Mouse (Mus musculus): ENCODE measurements around the gene Sema3e.

Gene Sema3e

DNA sequence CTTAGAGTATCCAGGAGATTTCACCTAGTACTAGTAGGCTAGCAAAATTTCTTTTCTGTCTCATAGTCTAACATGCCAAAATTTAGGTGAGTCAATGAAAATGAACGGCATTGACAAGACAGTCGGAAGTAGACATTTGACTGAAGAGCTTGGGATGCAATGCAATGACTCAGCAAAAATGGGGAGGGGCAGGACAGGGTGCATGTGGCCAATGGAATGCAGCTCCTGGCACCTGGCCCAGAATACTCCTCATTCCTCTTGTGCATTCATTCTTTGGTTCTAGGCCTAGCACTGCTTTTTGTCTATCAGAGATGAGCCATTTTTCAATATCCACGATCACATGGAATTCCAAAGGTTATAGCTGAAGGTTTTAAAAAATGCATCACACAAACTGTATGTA is 48.1 kb downstream of the Sema3e start:
- no peak for DNase-seq (ENCODE audit: low read depth, low spot score)

DNA sequence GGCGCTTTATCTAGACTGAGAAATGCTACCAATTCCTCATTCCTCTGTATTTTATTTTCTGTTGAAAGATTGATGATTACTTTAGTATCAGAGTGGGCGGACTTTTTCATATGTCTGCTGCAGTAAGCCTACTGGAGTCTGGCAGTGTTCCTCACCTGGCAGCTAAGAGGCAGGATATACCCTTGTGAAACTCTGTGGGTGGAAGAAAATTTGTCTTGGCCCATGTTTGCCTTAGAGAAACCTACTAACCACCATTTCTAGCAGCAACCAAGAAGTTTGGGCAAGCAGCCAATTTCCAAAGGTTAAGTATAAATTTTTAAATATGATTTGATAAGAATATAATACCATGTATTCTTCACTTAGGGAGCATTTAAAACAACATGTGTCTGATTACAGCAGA is 63.0 kb downstream of the Sema3e start:
- DNase-seq (ENCODE audit: low read depth, low spot score) = no peak

DNA sequence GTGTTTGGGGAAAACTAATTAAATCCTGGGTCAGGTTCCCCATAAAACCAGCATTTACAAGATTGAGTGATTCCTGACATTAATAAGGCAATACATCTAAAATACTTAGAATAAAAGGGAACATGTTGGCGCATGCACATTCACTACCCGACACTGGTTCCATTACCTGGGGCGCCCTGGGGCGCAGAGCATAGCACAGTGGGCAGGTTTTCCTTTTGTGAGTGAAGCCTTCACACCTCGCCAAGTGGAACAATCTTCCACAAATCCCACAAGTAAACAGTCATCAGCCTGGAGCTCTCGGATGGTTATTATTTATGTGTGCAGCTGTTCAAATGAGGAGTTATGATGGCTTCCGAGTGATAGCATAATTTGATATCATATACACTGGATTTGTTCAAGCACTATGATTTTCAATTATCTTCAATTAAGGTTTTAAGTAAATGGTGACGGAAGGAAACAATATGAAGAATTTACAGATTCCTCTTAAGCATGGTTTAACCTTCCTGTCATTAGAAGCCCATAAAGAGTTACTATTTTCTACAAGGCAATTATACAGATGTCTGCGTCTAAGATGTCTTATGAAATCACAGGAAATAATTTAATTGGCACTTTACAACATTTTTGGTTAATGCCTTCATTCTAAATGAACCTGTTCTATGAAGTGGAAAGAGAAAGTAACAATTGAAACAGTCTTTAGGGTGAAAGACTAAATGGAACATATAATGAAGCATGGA is 65.0 kb downstream of the Sema3e start:
- DNase-seq (ENCODE audit: low read depth, low spot score) = no peak

DNA sequence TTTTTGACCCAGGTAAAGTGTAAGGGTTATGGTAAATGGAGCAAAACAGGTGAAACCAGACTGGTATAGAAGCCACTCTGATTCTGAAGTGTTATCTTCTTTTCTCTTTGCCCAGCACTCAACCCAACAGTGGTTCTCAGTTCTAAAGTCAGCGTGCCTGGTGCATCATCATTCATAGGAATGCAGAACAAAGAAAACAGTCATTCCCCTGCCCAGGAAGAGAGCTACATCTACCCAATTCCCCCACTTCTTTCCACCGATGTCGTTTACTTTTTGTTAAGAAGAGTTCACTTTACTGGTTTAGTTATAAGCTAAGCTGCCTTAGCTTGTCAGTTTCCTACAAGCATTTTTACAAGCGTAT is 65.5 kb downstream of the Sema3e start:
- no peak for DNase-seq (ENCODE audit: low read depth, low spot score)

DNA sequence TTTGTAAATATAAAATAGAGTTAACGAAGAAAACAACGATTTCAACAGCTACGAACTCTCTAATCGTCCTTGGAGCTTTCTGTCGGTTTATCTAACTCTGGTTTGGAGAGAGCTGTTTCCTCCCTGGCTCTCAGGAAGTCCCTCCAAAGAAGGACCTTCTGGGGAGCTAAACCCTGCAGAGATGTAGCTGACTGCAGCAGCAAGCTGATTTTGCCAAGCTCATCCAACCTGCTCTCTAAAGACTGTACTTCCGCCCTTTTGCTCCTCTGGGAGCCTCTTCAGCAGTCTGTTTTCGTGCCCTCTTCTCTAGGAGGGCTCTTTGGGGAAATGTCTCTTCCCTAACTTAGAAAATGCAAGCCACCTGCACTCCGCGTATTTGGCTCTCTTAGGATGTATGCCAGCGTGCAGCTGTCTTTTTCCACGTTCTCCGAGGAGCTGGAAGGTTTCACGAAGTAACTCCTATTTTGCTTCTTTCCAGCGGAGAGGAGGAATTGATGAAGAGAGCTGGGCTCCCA is 67.2 kb downstream of the Sema3e start:
- no peak for DNase-seq (ENCODE audit: low read depth, low spot score)

DNA sequence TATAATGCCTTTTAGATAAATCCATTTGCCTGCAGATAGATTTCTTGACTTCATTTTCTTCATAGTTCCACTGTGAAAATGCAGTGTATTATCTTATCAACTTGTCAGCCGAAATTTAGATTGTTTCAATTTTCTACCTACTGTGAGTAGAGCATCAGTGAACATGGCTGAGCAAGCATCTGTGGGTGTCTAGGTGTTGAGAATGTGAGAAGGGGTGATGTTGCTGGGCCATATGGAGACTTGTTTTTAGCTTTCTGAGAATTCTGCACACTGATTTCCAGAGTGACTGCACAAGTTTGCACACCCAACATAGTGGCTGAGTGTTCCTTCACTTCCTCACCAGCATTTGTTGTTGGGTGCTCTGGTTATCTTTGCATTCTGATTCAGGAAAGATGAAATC is 71.1 kb downstream of the Sema3e start:
- no peak for DNase-seq (ENCODE audit: low read depth, low spot score)

DNA sequence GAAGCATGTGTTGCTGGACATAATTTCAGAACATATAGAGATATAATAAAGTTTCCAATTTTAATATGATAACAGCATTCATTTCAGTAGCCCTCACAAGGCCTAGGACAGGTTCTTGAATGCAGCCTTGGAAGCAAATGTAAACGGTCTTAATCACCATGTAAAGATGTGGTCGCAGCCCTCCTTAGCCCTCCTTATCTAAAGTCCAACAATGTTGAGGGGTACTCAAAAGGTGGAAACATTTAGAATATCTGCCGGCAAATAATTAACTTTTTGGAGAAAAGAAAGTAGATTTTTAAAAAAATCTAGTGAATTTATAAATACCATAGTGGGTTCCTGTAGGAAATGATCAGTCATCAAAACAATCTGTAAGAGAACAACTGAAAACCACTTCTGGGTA is 73.6 kb downstream of the Sema3e start:
- no peak for DNase-seq (ENCODE audit: low read depth, low spot score)

DNA sequence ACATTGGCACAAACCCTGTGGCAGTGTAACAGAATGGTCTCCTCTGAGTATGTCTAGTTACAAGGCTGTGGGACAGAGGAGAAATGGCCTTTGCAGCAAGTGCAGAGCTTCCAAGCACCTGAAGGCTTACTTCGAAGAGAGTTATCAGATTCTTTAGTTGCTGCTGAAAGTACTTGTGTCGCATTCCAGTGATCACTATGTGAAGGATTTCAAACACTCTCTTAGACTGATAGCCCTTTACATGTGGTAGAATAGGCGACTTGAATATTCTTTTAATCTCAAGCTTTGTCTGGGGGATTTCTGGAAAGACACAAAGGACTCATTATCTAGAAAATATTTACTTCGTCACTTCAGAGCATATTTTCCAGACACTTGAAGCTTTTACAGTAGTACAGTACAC is 82.3 kb downstream of the Sema3e start:
- no peak for DNase-seq (ENCODE audit: low read depth, low spot score)

DNA sequence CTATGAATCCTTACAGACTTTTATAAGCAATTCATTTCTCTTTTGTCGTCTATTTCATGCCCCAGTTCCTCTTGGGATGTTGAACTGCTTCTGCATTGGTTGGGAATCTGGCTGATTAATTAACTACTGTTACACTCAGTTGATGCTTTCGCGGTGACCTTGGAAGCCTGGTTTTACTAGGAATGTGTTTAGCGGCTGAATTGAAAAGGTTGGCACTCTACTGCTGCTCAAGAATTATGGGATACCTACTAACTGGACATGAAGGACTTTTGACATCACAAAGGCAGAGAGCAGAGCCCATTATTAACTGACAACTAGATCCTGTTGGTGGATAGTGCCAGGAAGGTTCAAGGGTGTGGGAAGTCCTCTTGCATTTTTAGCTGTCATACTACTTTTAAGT is 83.9 kb downstream of the Sema3e start:
- DNase-seq (ENCODE audit: low read depth, low spot score) = no peak

DNA sequence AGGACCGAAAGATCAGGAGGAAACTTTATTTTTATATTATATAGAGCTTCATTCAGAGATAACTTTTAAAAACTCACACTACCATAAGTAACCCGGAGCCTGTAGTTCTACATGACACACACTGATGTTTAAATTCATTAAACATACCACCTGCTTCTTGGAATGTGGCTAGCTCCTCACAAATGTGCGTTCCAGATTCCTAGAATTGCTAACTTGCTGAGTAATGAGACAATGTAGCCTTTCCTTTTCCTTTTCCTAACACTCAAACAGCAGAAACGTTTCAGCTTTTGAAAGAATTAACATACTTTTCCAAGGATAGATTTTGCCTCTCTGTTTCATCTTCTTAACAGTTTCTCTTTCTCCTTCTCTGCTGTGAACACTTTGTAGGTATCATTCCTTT is 86.3 kb downstream of the Sema3e start:
- DNase-seq (ENCODE audit: low read depth, low spot score) = no peak

DNA sequence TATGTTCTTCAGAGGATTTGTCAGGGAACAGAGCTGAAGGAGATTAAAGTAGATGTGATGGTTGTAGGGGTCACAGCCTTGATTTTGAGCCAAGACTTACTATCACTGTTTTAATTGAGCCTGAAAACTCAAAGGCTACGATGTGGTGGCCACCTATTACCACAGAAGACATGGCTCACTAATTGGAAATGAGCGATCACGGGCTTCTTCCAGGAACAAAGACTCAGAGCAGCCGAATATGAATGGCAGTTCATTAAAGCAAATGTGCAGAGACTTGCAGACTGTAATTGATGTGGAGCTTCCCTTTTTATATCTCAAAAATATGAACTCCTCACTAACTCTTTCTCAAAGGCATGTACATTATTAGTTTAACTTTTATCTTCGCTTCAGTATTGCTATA is 96.8 kb downstream of the Sema3e start:
- no peak for DNase-seq (ENCODE audit: low read depth, low spot score)

DNA sequence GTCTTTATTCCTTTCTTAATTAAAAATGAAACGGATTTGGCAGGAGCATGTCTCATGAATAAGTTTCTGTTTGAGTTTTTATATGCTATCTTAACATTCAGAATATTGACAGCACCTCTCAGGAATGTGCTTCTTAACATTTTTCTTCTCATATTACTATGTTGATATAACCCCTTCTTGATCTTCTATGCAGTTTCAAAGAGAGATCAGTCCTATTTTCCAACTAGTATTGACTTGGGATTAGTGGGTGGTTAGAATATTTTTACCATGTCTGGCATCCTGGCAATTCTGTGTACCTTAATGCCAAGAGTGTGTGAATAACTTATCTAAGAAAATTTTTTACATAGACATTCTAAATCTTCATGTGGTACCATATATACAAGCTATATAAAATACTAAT is 101.5 kb downstream of the Sema3e start:
- DNase-seq (ENCODE audit: low read depth, low spot score) = no peak

DNA sequence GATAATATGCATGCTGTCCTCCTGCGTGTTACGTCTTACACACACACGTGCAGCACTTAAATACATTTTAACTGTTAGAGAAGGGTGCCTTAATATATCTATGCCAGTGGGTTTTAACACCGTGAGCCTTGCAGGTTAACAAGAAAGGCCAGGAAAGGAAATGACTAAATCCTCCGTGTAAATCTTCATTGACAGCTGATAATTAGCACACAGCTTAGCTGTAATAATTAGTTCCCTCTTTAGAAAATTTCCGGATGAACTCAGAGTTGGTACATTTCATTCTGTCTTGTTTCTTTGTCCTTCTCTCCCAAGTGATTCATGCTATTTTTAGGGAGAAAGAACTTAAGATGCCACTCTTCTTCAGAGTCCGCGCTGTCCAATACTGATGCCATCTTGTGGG is 110.9 kb downstream of the Sema3e start:
- no peak for DNase-seq (ENCODE audit: low read depth, low spot score)

DNA sequence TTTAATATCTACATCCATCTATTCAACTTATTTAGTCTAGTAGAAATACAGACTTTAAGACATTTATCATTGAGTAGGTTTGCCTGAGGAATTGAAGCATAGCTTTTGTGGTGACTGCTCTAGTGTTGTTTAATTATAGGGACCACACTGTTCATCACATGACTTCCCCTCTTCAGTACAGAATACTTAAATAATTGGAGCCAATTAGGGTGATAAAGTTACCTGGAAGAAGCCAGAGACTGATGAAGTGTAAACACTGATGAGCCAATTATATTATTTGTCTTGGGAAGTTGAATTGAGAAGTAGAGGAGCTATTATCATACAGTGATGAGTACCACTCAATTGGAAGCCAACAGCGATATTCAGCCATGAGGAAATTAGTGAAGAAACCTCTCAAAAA is 113.6 kb downstream of the Sema3e start:
- no peak for DNase-seq (ENCODE audit: low read depth, low spot score)

DNA sequence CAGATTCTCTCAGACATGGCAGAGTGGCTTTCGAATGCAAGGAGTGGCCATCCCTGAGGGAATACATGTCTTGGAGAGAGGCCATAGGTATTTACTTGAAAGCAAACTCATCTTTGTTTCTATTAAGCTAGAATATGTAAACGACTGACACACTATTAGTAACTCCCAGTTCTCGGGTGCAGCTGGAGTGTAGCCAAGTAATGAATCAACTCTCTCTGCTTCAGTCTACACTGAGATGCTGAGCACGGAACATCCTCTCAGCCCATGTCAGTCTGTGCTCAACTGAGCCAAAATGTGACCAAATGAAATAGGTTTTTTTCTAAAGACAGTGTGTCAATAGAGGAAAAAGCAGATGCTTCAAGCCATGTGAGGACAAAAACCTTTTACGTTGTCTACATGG is 137.5 kb downstream of the Sema3e start:
- no peak for DNase-seq (ENCODE audit: low read depth, low spot score)

DNA sequence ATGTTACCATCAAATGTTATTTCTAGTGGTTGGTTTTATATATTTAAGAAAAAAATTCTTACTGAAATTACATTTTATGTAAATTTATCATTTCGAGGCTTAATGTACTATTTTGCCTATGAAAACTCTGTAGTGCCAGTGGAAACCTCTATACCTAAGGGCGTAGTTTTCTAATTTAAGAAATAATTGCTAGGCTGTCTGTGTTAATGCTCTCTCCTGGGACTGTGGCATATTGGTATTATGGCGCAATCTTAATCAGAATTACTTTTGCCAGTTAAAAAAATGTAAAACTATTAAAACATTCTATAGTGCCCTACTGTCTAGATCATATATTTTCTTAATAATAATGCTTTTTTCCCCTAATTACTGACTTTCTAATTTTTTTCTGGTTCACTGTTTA is 138.2 kb downstream of the Sema3e start:
- no peak for DNase-seq (ENCODE audit: low read depth, low spot score)

DNA sequence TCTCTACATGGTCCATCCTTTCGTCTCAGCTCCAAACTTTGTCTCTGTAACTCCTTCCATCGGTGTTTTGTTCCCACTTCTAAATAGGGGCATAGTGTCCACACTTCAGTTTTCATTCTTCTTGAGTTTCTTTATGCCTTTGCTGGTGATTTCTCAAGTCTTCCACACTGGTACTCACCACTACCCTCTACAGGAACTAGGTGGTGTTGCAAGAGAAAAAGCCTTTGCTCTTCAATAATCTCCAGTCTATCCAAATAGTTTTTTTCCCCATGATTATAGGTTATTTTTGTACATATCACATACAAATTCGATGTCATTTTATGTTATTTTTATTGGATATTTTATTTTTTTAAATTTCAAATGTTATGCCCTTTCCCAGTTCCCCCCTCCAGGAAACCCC is 142.7 kb downstream of the Sema3e start:
- DNase-seq (ENCODE audit: low read depth, low spot score) = no peak

DNA sequence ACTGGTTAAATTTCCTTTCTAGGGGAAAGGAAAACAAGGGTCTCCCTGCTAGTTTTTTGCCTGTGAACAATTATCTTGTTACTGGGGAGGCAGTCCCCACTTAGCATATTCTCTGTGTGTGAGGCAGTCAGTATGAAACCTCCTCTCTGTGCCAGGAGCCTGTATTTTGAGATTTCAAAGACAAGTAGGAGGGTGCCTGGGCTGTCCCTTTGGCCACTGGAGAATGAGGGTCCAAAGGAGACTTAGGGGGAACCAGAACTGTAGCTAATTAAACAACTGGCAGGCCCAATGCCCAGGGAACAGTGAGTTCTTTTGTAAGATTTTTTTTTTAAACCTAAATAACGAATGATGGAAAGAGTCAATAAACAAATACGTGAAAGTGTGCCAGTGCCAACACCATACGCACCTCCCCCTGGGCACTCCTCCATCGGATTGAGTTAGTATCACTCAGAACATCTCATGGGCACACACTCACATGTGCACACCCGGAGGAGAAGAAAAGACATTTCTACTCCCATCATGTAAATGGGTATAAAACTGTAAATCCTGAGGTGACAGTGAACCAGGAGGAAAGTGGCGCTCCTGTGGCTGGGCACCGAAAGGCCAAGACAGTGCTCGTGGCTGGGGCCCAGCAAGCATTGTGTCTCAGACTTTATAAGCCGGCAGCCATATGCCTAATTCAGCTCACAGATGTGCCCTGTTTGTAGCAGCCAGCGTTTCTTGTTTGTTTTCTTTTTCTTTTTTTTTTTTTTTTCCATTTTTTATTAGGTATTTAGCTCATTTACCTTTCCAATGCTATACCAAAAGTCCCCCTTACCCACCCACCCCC is 148.5 kb downstream of the Sema3e start:
- no peak for DNase-seq (ENCODE audit: low read depth, low spot score)

DNA sequence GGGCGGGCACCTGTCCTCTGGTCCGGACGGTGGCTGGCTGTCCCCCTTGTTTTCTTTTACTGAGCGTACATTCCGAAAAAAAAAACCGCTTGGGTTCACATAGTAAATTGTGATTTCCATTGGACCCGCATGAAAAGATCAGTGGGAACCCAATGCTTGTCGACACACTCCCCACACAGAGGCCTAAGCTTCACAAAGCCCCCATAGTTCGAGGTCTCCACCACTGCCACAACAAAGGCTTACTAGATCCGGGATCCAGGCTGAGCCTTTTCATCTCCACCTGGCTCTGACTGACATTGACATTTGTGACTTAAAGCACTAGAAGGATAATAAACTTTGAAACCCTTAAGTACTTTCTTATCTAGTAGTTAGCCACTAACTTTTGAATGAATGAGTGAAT is 155.5 kb downstream of the Sema3e start:
- DNase-seq (ENCODE audit: low read depth, low spot score) = no peak

DNA sequence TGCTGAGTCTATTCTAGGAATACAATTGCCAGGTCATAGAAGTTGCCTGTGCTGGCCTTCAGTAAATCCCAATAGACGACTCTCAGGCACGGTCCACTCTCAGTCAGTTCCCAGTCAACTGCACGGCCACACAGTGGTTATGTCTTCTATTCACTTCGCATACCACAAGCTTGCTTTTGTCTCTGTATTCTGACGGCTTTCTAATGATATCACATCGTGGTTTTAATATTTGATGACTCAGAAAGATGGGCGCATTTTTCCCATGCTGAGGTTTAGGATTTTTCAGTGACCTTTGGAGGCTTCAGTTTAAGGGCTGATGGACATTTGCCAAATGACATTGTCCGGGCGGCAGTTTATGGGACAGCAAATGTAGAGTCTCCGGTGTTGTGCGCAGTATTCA is 157.1 kb downstream of the Sema3e start:
- no peak for DNase-seq (ENCODE audit: low read depth, low spot score)

DNA sequence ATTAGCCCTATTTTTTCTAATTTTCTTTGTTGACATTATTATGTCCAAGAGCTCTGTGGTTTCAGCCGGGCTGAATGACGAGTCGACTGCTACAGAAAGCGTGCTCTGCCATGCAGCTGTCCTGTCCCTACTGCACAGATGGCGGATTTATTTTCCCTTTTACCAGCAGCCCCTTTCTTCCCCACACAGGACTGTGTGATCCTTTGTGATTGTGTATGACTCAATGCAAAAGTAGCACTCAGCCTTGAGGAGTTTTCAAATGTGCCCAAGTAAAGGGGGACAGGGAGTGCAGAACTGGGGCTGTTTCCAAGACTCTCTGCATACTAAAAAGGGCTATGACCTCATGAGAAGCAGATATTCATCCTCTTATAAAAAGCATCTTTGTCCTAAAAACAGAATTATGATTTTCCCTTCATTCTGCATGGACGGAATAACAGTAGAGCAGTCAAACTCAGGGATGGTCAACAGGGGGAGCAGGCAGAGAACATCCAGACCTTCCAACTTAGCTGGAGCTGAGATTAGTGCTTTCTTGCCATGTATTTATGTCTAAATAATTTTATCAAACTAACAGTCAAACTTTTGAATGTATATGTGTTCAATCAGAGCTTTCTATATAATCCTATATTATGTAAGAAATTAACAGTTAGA is 170.2 kb downstream of the Sema3e start:
- no peak for DNase-seq (ENCODE audit: low read depth, low spot score)

DNA sequence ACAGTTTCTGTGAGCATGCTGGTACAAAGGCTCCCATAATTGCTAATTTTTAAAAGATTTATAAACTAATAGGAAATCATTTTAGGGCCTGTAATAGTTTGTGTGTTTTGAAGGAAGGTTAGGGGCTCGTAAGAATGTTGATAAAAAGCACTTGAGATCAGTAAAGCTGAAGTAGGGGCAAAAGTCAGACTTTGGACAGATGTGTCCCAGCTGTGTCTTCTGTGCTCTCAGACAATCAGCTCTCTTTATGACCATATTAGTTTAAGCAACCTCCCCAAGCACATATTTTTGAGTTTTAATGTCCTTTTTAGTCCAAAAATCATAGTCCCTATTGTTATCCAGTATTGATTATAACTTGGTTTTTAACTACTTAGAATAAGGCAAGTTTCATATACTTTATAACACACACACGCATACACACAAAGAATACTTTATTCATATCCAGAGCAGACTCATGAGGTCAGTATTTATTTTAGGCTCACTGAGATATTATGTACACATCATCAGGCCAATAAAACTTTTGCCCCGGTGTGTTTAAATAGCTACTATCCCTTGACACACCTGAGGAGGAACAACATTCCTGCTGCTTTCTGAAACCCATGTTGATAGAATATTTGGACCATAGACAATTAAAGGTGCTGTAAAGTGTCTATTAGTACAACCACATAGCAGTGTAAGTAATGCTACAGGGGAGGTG is 173.4 kb downstream of the Sema3e start:
- no peak for DNase-seq (ENCODE audit: low read depth, low spot score)
